Mouse (Mus musculus) bone marrow, adult 2 months (tissue): ENCODE measurements around the gene Lrfn1. TPM values are rescaled to one million over a fixed set of nuclear protein-coding genes. Genes with fewer than 3 reads are reported as not detected.

Experiments
- H3K27ac ChIP-seq: fragments of 200-500 bp; 2 replicates; pipeline ENCODE4 v1.5.1; 2012; ENCODE audit warnings: low read depth, mild to moderate bottlenecking, control low read depth, inconsistent platforms, low read length; ENCODE audit not compliant: control insufficient read depth, poor library complexity, insufficient read depth
- H3K4me1 ChIP-seq: fragments of 200-500 bp; 2 replicates; pipeline ENCODE4 v1.6.1; 2011; ENCODE audit warnings: low read length; ENCODE audit not compliant: control insufficient read depth, insufficient read depth
- H3K4me3 ChIP-seq: fragments of 200-500 bp; replicated peaks from 2 replicates; pipeline ENCODE3; 2011; ENCODE audit warnings: mild to moderate bottlenecking, low read depth, low read length, control low read depth; ENCODE audit not compliant: control insufficient read depth
- CTCF ChIP-seq: fragments of 200-500 bp; IDR thresholded peaks from 2 replicates; pipeline ENCODE4 v1.5.1; 2011; ENCODE audit warnings: low read length, control low read depth; ENCODE audit not compliant: control insufficient read depth, insufficient read depth
- POLR2A ChIP-seq: fragments of 200-500 bp; IDR thresholded peaks from 2 replicates; pipeline ENCODE4 v1.6.1; 2011; ENCODE audit warnings: low read depth, mild to moderate bottlenecking, control low read depth, low read length, borderline replicate concordance; ENCODE audit not compliant: control insufficient read depth
- WGBS: fragments of 180-500 bp; shearing (Covaris S2); methylation state at CpG from one replicate; pipeline ENCODE4 v1.1.7; 2018; 5-methylcytosine and 5-hydroxymethylcytosine counted together
- polyA plus RNA-seq: library from polyadenylated mRNA; stranded (reverse); fragments of >200 nt; gene quantifications from 2 replicates; pipeline ENCODE4 v1.2.4, GENCODE M21; 2011; ENCODE audit warnings: low replicate concordance; ENCODE audit not compliant: missing spikeins, insufficient read depth, insufficient read length

The Lrfn1 gene
- polyA plus RNA-seq, 1 experiment: 2.6 TPM

DNA sequence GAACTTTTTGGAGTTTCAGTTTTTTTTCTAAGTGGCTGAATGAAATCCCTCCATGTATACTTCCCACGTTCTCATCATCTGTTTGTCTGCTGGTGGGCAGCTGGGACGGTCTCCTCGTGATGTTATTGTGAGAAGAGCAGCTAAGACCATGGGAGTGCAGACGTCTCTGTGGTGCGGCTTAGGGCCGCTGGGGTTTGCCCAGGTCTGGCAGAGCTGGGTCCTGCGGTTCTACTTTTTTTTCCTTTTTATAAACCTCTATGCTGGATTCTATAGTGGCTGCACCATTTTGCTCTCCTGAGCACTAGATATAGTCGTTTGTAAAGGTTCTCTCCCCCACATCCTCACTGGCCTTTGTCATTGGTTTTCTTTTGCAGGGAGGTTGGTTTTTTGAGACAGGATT lies 59.7 kb downstream of the Lrfn1 start:
- TF ChIP-seq CTCF: no peak
- no peak for TF ChIP-seq POLR2A
- Histone ChIP-seq H3K27ac (no peak overlapping the region), H3K4me1 (no peaks in the 10 kb centered on the region), H3K4me3 (no peak overlapping the region)
- WGBS: 66% methylated on average over 8 of the region's 8 CpGs

Other genes with a start within 250 kb of the Lrfn1 start
- gene Eid2, start 184.1 kb upstream of the Lrfn1 start, polyA plus RNA-seq: 0.70 and 3.3 TPM in 2 replicates
- 1.5 and 2.3 TPM in 2 replicates for gene Eid2b, start 174.2 kb upstream of the Lrfn1 start, polyA plus RNA-seq
- not detected in 2 replicates for gene Selenov, start 160.8 kb upstream of the Lrfn1 start, polyA plus RNA-seq
- gene Dll3, start 149.7 kb upstream of the Lrfn1 start, polyA plus RNA-seq: not detected in 2 replicates
- gene Timm50, start 139.9 kb upstream of the Lrfn1 start, polyA plus RNA-seq: 44.6 and 44.8 TPM in 2 replicates
- gene Supt5, start 113.2 kb upstream of the Lrfn1 start, polyA plus RNA-seq: 50.8 and 77.1 TPM in 2 replicates
- gene Rps16, start 101.3 kb upstream of the Lrfn1 start, polyA plus RNA-seq: 838 and 1,358 TPM in 2 replicates
- 15.6 and 26.3 TPM in 2 replicates for gene Plekhg2, start 79.4 kb upstream of the Lrfn1 start, polyA plus RNA-seq
- gene Zfp36, start 71.7 kb upstream of the Lrfn1 start, polyA plus RNA-seq: 25.5 and 53.7 TPM in 2 replicates
- gene Med29, start 59.3 kb upstream of the Lrfn1 start, polyA plus RNA-seq: 12.0 and 24.2 TPM in 2 replicates
- gene Paf1, start 59.0 kb upstream of the Lrfn1 start, polyA plus RNA-seq: 136 and 209 TPM in 2 replicates
- 158 and 354 TPM in 2 replicates for gene Gmfg, start 14.5 kb upstream of the Lrfn1 start, polyA plus RNA-seq
- not detected in 2 replicates for gene Ifnl2, start 58.5 kb downstream of the Lrfn1 start, polyA plus RNA-seq
- gene Ifnl3, start 70.9 kb downstream of the Lrfn1 start, polyA plus RNA-seq: not detected in 2 replicates
- not detected in 2 replicates for gene Sycn, start 88.9 kb downstream of the Lrfn1 start, polyA plus RNA-seq
- gene Nccrp1, start 95.3 kb downstream of the Lrfn1 start, polyA plus RNA-seq: not detected in 2 replicates
- 5.4 and 25.2 TPM in 2 replicates for gene Samd4b, start 146.2 kb downstream of the Lrfn1 start, polyA plus RNA-seq
- gene Pak4, start 146.2 kb downstream of the Lrfn1 start, polyA plus RNA-seq: 6.1 and 13.6 TPM in 2 replicates
- gene Acp7, start 179.4 kb downstream of the Lrfn1 start, polyA plus RNA-seq: not detected in 2 replicates
- gene Fbxo27, start 240.9 kb downstream of the Lrfn1 start, polyA plus RNA-seq: 1.5 TPM in 1 of 2 replicates, not detected in the other